Mouse (Mus musculus) neutrophil, adult 5-6 weeks (primary cell): Measurements from ENCODE around the gene Caprin1. TPM values are rescaled to one million over a fixed set of nuclear protein-coding genes. Genes with fewer than 3 reads are reported as not detected.

ENCODE experiments used
- ATAC-seq: fragments of 151-379, 151-347 bp; 2 replicates; pipeline ENCODE4 v1.8.0; 2017; ENCODE audit warnings: mild to moderate bottlenecking, moderate TSS enrichment; ENCODE audit not compliant: insufficient number of reproducible peaks, poor library complexity, low FRiP score, severe bottlenecking; ENCODE audit errors: extremely low read depth
- total RNA-seq: library from RNA; stranded (forward); fragments of 200-1000 nt; gene quantifications from 2 replicates; pipeline ENCODE4 v1.2.3, GENCODE M21; 2017

Gene Caprin1
- total RNA-seq, 1 experiment from 2014 or later, result 215 TPM

DNA sequence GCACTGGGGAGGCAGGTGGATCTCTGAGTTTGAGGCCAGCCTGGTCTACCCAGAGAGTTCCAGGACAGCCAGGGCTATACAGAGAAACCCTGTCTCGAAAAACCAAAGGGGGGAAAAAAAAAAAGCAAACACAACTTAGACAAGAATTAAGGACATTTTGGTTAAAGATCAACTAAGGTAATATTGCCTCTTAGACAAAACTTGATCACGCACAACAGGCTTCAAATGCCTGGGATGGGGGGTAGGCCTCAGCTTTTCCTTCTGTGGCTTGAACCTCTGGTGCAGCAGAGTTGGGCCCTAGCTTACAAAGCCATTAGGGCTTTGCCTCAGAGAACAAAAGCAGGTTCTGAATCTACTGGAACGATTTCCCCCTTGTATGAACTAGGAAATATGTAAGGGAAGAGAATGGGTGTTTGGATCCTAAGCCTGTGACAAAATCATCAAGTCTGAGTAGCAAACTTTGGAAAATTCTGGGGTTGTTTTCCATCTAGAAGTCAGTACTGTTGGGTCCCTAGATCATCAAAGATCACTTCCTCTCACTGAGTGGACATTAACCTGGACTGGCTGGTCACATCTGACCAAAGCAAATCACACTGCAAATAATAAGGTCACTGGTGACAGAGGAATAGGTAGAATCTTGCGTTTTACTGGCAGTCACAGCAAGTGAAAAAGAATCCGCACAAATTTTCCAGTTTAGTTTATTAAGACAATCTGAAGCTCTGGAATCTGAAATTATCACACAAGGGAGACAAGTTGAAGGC is 6.5 kb upstream of the Caprin1 start:
- no peak for ATAC-seq

DNA sequence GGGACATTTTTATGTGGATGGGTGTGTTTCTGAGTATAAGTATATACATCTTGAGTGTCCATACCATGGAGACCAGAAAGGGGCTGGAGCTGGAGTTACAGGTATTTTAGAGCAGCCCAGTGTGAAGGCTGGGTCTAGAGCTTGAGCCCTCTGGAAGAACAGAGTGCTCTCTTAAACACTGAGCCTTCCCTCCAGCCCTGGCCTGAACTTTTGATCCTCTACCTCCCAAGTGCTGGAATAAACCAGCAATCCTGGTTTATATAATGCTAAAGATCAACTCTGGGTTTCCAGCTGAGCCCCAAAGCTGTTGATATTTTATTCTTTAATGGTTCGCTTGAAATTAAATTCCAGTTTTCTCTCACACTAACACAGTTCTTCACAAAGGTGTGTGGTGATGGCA is 5.0 kb upstream of the Caprin1 start:
- no peak for ATAC-seq

DNA sequence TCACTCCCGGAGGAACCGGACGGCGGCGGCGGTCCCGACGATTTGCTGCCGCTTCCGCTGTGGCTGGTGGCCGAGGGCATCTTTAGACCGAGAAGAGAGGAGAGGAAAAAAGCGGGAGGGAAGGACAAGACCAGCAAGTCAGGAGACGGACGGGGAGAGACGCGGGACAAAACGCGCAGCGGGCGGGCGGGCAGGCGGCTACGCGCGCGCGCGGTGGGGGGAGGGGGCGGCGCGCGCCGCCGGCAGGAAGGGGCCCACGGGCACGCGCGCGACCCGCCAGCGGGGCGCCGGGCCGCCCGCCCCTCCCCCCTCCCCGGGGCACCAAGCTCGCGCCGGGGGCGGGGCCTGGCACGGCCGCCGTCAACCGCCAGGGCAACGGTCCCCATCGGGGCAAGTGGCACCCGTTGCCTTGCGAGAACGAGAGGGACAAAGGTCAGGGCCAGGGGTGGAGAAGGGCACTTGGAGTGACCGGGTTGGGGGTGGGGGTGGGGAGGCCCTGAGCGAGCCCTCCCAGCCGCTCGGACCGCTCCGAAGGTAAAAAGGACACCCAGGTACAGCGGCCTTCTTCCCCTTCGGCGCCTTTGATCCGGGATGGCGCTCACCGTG is 485 bp downstream of the Caprin1 start:
- ATAC-seq, result peak; percentile 45

DNA sequence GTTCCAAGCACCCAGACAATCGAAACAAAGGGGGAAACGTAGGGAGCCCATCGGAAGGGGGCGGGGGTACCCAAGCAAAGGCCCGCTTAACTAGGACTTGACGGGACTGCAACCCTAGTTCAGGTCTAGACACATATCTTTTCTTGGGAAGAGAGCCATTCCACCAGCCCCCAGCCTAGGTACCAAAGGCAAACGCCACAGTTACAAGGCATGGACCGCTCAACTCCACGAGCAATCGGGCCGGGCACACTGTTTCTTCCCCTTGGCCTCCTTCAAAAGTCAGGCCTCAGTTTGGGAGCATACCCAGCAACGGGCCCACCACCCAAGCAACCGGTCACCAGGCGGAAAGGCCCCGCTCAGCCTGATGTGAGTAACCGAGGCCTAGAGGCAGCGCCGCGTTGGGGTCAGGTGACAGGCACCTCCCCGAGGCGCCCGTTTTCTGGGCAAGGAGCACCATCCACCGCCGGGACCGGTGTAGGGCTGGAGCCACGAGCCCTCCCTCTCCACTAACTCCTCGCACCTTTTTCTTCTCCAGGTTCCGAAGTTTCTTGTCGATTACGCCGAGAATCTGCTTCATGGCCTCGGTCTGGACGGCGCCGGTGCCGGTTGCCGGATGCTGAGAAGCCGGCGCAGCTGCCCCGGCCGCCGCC is 1.1 kb downstream of the Caprin1 start:
- peak; percentile 20; the same call in 1 of the 2 replicates for ATAC-seq

DNA sequence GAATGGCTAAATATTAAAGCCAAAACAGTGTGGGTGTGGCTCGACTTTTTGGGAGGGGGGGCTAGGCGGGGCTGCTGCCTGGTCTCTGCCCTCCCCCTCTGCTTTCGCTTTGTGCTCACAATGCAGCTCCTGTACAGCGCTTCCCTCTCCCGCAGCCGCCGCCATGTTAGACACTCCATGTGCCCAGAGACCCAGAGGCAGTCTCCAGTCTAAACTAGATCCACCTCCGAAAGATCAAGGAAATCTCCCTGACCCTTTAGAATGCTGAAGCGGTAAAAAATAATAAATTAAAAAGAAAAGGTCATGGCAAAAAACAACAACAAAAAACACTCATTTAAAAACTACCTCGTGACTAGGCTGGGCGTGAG is 1.6 kb downstream of the Caprin1 start:
- ATAC-seq, result peak; percentile 70

DNA sequence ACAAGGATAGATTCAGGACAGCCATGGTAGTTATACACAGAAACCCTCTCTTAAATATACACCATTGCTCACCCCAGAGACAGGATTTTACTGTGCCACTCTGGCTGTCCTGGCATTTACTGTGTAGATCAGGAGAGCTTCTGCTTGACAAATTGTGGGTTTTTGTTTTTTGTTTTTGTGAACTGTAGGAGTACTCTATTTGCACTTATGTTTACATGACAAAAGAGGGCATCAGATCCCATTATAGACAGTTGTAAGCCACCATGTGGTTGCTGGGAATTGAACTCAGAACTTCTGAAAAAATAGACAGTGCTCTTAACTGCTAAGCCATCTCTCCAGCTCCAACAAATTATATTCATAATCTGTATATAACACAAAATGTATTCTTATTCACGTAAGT is 5.4 kb downstream of the Caprin1 start:
- ATAC-seq, result no peak

DNA sequence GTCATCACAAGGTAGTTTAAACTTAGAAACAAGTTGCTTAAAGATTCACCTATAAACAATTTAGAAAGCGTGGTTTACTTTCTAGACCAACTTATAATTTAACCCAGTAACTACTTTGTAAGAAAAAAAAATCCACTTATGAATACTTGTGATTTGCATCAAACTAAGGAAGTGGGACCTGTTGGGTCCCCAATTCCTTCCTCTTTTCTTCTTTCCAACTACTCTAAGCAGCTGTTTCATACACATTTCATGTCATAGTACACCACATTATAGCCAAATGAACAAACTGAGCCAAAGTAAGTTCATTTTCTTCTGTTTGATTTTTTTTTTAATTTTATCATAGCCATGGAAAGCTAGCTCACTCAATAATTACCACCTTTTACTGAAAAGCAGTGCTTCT is 11.7 kb downstream of the Caprin1 start:
- ATAC-seq, result peak; percentile 58; the same call in 1 of the 2 replicates

DNA sequence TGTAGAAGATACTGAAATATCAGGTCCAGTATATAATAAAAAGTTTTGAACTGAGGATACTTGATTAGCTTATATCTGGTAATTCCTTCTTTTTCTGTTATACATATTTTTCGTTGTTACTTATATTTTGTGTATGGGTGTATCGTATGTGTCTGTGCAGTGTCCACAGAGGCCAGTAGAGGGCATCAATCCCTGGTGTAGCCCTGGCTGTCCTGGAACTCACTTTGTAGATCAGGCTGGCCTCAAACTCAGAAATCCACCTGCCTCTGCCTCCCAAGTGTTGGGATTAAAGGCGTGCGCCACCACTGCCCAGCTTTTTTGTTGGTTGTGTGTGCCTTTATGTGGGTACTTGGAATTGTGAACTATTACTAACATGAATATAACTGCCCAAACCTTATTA is 12.8 kb downstream of the Caprin1 start:
- peak; percentile 76; the same call in 1 of the 2 replicates for ATAC-seq

DNA sequence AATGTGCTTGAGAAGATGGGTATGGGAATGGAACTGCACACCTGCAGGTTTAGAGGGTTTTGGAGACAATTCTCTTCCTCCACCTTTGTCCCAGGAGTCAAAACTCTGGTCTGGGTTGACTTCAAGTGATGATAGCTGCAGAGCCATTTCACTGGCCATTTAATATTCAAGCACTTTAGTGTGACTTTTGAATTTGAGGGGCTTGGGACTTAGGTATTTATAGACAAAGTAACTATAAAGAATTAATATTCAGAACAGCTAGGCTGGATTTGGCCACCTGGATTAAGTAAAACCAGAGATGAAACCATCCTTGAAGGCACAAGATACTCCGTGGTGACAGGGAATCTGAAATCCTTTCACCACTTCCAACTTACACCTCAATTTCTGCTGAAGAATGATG is 35.0 kb downstream of the Caprin1 start:
- ATAC-seq, result no peak

DNA sequence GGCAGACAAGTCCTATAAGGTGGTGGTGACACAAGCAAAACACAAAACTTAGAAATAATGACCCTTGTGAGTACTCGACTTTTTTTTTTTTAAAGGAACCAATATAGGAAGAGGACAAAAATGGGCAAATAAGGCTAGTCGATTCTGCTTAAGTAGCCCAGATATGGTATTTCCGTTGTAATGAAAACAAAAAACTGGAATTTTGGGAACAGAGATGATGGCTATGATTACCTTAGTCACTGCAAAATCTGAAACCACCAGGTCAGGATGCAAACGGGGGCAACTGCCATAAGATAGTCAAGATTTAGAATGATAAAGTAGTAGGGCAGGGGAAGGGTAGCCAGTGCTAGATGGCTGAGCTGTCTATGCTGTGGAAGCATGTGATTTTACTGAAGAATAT is 35.5 kb downstream of the Caprin1 start:
- no peak for ATAC-seq

DNA sequence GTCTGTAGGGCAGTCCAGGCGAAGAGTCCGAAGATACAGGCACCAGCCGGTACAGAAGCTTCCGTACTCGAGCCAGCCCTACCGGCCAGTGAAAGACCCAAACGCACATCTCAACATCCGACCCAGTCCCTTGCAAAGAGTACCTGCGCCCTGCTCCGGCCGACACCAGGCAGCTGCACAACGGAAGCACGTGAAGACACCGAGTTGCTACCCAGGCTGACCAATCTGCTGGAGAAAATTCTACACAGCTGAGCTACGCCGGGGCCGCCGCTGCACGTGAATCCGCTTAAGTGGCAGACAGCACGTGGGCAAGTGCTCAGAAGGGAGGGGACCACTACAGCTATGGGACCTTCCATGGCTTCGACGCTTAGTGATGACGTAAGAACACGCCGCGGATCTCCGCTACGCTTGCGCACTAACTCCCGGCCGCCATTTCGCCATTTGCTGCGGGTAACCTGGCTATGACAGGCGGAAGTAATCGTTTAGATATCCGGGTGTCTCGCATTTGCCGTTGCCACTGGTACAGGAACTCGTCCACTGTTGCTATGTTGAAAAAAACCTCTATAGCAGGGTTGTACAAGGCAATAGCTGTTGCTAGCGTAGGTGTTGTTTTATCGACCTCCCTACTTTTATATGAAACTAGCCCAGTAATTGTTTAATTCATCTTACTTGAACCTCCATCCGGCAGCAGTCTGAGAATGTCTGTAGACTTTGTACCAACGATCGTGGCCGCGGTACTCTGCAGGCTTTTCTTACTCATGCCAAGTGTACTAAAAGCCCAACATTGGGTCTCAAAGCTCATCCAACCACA is 36.3 kb downstream of the Caprin1 start, which contains the start of gene Nat10:
Gene Nat10, minus strand, starts transcription at position 365 of the 811 bp plus-strand sequence.
- peak; percentile 97 for ATAC-seq

DNA sequence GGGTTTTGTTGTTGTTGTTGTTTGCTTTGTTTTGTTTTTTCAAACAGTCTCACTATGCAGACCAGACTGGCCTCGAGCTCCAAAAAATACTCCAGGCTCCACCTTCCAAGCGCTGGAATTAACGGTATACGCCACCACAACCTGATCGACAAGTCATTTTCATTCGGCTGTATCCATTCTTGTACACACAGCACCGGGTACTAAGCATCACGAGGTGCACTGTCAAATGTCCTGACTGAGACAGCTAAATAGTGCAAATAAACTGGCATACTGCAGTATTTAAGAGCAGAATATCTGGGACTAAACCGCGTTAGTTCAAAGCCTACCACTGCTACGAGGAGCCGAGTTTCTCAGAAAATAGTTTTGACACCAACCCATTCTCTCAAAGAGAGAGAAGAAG is 37.0 kb downstream of the Caprin1 start:
- ATAC-seq, result no peak

DNA sequence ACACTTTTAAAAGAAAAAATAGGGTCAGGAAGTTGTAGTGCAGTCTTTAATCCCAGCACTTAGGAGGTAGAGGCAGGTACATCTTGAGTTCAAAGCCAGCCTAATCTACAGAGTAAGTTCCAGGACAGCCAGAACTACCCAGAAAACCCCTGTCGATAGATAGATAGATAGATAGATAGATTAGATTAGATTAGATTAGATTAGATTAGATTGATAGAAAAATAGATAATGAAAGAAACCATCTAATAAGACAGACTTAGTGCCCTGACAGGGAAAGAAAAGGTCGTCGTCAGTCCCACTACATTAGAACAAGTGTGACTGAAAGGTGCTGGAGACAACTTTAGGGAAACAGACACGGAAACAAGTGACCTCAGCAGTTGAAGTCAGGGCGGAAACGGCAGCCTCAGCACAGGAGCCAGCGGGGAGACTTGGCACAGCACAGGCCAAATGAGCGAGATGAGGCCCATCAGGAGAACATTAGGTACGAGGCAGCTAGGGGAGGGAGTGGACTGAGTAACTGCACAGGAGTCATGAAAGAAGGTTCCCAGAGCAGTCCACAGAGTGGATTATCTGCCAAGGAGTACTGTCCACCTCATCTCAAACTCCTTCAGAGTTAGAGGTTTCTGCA is 41.9 kb downstream of the Caprin1 start:
- ATAC-seq, result no peak

DNA sequence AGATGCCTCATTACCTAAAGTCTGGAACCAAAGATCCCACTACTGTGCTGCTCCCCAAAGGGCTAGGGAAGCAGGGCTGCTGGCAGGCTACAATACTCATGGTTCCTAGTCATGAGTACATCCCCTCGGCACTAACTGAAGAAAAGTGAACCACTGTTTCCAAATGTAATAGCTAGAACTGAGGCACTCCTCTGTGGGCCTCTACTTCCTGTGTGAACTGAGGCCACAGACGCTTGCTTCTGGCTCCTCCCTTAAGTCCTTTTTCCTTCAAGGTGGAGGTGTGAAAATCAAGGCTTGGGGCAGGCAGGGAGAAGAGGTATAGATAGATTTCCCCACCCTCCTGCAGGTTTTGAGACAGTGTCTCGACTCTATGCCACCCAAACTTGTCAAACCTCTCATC is 42.8 kb downstream of the Caprin1 start:
- ATAC-seq, result no peak

DNA sequence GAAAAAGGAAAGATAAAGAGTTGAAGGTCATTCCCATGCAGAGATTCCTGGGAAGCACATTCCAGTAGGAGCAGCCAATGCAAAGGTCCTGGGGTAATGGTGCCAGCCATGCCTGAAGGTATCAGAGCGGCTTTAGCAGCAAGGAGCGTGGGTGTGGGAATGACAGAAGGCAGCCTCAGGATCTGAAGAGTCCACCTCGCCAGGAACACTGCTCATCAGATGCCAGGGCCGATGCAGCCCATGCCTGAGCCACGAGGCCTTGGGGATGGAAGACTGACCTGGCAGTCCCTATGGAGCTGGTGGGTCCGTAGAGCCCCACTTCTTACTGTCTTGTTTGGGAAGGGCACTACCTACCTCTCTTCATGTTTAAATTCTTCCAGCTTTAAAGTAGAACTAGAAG is 45.7 kb downstream of the Caprin1 start:
- no peak for ATAC-seq

DNA sequence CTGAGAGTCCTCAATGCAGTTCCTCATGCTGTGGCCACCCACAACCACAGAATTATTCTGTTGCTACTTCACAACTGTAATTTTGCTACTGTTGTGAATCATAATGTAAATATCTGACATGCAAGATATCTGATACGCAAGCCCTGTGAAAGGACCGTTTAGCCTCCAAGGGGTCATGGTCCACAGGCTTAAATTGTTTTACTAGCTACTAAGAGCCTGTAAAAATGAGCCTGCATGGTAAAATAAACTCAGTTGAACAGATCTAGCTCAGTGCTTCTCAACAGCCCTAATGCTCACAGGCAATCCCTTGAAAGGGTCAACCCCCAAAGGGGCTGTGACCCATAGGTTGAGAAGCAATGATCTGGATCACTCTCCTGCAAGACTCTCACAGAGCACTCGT is 48.4 kb downstream of the Caprin1 start:
- no peak for ATAC-seq

DNA sequence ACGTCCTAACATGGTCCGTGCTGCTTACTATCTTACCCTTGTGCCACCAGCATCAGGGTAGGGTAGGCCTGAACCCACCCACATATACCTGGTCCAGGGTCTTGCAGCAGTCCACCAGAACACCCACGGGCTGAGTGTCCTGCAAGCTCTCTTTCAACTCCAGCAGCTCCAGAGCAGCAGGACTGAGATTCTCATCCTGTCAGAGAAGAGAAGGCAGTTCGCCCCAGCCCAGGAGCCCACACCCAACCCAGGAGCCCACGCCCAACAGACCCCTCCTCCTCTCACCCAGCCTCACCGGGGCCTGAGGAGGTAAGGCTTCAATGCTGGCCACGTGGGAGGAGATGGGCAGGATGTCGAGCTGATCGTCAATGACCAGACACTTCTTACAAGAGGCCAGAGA is 49.6 kb downstream of the Caprin1 start:
- ATAC-seq, result no peak

DNA sequence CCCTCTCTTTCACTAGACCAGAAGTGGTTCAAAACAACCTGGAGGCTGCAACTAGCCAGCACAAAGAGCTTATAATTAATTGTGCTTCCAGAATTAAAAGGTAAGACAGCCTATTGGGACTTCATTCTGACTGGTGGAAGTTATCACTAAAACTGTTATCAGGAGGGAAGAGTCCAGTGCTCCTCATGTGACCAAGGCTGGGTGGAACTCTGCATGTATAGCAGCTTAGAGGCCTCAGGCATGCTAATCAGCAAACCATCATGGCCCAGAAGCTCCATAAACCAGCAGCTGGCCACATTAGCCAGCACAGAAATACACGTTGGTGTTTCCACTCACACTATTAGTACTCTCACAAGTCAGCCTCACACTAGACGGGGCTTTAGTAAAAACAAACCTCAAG is 50.7 kb downstream of the Caprin1 start:
- no peak for ATAC-seq

DNA sequence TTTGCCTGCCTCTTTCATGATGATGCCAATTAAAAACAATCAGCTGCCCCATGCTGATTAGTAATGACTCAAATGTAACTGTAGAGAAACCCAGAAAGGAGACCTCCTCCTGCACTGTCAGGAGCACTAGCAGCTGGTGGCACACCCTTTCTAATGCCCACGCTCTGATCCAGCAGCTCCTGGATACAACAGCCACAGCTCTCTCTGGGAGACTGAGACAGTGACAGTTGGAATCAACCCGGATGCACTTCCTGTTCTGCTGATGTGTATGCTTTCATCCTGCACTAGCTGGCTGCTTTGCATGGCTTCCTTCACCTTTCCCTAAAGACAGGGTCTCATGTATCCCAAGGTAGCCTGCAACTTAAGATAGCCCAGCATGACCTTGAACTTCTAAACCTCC is 51.4 kb downstream of the Caprin1 start:
- ATAC-seq, result no peak
